ENCODE assay signal across 8 mouse cellular contexts in genomic region chr14:36863877-36864489, GRCm38 (mm10).
DNase-seq lines count a peak whose midpoint lies in the region; ATAC-seq lines count a peak whose summit lies in the region.

No protein-coding gene starts in this region.

- no peaks in the 10 kb centered on the region for H3K36me3 ChIP-seq in hindbrain, embryonic 16.5 days (ENCODE audit: control insufficient read depth, insufficient read depth, low read length)

- no peak overlapping the region for H3K27ac ChIP-seq in hindbrain, embryonic 16.5 days (ENCODE audit: low read depth, low read length)

- H3K27me3 ChIP-seq in hindbrain, embryonic 16.5 days (replicated peaks; ENCODE audit: control insufficient read depth, insufficient read depth, low read length) = no peaks in the 10 kb centered on the region

- H3K4me3 ChIP-seq in hindbrain, embryonic 16.5 days (ENCODE audit: low read length) = peak overlapping the region; percentile 14; the same call in 1 of the 2 replicates

- no peaks in the 10 kb centered on the region for H3K4me1 ChIP-seq in hindbrain, embryonic 16.5 days (ENCODE audit: control insufficient read depth, insufficient read depth, low read depth, low read length)

- peak; percentile 25 for ATAC-seq in hindbrain, embryonic 16.5 days

- WGBS in hindbrain, embryonic 16.5 days = 26% methylated on average over 15 of the region's 15 CpGs

- no peaks in the 10 kb centered on the region for H3K9me3 ChIP-seq in hindbrain, embryonic 16.5 days (ENCODE audit: control insufficient read depth, low read length)

- peak overlapping the region; percentile 47 for H3K4me2 ChIP-seq in hindbrain, embryonic 16.5 days (ENCODE audit: low read length)

- DNase-seq in WW6 (ENCODE audit: low read depth, low spot score) = peak; percentile 69
- peak; percentile 84 to 89 for DNase-seq in cerebellum, postnatal 36 days
- DNase-seq in gastrocnemius, adult 18-20 months (ENCODE audit: low spot score) = peak; percentile 85
- peak; percentile 86 to 93 for DNase-seq in left cerebral cortex, adult 18-20 months (ENCODE audit: low spot score in 2 of 2)
- peak; percentile 76 to 89 for DNase-seq in lung, postnatal 4 days
- DNase-seq in retina, postnatal 1 day = peak; percentile 84
- peak; percentile 97 for DNase-seq in thymus, postnatal 4 days

- no peak overlapping the region for H3K9ac ChIP-seq in hindbrain, embryonic 16.5 days (ENCODE audit: low read depth, low read length)
